Mouse (Mus musculus): ENCODE data around the gene Aff1. TPM values are rescaled to one million over a fixed set of nuclear protein-coding genes. Genes with fewer than 3 reads are reported as not detected.
A peak's percentile ranks its signal among the peaks of the same experiment; 100 is the strongest.

Aff1 gene
- 10 to 100 TPM; 38.4 to 56.7 TPM for total RNA-seq (2021)

GRCm38 (mm10) chr5:103691624-103692530 is at the start of gene Aff1:
Gene Aff1, plus strand, starts transcription at chr5:103692374.
- intact Hi-C loops (cut with DNase I): loop anchor here (2.0 kb wide), 1 partner anchor 61 kb away; no protein-coding TSS in a partner anchor
- peak; percentile 93 to 94 for DNase-seq

GRCm38 (mm10) chr5:103644167-103644566 is 48.0 kb upstream of the Aff1 start:
- intact Hi-C loops (cut with DNase I): no loop called here
- DNase-seq: no peak

GRCm38 (mm10) chr5:103647320-103647719 is 44.9 kb upstream of the Aff1 start:
- DNase-seq: no peak
- intact Hi-C loops (cut with DNase I): no loop called here

- intact Hi-C loops (cut with DNase I): no loop called here
- peak; percentile 37 to 54 for DNase-seq
Observed at GRCm38 (mm10) chr5:103654225-103654624, 37.9 kb upstream of the Aff1 start.

DNA sequence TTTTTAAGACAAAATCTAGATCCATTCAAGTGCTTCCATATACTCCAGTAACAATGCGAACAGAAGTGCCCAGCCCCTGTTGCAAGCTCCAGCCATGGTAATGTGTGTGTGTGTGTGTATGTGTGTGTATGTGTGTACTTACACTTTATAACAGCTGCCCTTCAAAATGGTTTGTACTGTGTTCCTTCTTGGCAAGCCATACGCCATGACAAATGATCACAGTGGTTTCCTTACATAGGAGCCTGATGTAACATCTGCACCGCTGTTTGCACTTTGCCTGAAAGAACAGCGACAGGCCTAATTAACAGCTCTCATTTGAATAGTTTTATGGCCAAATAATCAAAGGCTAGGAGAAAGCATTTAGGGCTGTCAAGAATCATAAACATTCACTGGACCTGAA is 37.4 kb upstream of the Aff1 start:
- no peak for DNase-seq
- intact Hi-C loops (cut with DNase I): no loop called here

- intact Hi-C loops (cut with DNase I): no loop called here
- peak; percentile 74 to 80 for DNase-seq
Observed at GRCm38 (mm10) chr5:103655346-103656118, 36.6 kb upstream of the Aff1 start, which contains the start of gene 1700016H13Rik. Gene 1700016H13Rik, minus strand, starts transcription at chr5:103656010.

DNA sequence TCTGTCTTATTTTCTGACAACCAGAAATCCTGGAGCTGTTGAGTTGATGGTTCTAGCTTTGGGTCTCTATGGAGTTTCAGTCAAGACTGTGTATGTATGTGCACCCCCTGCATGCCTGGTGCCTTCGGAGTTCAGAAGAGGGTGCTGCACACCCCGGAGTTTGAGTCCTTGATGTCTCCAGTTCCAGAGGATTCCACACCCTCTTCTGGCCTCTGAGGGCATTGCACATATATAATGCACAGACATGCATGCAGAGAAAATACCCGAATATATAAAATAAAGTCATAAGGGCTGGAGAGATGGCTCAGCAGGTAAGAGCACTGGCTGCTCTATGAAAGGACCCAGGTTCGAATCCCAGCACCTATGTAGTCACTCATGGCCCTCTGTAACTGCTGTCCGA is 33.3 kb upstream of the Aff1 start:
- intact Hi-C loops (cut with DNase I): loop anchor here (1.0 to 2.0 kb wide), 3 partner anchors 38 to 315 kb away; no protein-coding TSS in a partner anchor
- no peak for DNase-seq

DNA sequence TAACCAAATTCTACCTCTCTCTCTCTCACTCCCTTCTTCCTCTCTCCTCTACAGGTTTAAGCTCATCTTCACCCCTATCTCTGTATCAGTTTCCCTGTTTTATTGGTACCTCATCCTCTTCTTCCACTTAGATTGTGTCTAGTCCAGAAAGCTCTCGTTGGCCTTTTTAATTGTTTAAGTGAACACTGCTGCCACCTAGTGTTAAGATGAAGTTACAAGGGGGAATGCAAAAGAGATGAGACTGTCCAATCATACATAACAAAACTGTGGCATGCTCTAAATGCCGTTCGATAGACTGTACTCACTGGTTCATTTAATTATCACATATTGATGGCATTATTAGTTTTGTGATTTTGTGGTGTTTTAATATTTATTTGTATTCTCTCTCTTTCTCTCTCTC is 32.6 kb upstream of the Aff1 start:
- intact Hi-C loops (cut with DNase I): loop anchor here (1.0 to 2.0 kb wide), 3 partner anchors 39 to 315 kb away; no protein-coding TSS in a partner anchor
- peak; percentile 45 to 74 for DNase-seq

DNA sequence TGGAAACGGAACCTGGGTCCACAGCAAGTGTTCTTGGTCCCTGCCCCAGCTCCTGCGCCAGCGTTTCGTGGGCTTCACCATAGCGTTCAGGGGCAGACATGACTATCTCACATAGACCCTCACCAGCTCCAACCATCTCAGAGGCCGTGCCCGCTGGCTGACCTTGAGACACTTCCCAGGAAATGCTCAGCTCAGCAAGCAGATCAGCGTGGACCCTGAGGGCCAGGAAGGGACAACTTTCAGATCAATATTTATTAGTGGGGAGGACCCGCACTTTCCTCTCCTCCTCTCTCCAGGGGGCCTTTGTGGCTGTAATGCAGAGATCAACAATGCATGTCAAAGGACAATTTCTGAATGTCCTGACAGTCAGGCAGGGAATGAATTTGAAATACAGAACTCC is 27.2 kb upstream of the Aff1 start:
- intact Hi-C loops (cut with DNase I): no loop called here
- DNase-seq: no peak

- DNase-seq: no peak
- intact Hi-C loops (cut with DNase I): no loop called here
Observed at GRCm38 (mm10) chr5:103665876-103666275, 26.3 kb upstream of the Aff1 start.

DNA sequence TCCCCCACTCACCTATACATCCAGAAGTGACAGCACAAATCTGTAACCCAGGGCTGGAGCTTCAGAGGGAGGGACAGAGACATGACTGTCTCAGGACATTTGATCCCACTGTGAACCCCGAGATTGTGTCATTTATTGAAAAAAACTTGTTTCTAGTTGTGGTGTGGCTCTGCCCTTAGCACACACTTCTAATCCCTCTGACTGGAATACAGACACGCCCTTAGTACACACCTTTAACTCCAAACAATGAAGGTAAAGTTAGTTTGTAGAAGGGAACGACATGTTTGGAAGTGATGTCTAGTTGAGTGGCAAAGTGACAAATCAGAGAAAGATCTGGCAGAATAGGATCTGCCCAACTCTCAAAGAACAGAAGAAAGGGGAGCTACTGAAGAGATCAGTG is 20.3 kb upstream of the Aff1 start:
- intact Hi-C loops (cut with DNase I): no loop called here
- DNase-seq: no peak

- no peak for DNase-seq
- intact Hi-C loops (cut with DNase I): no loop called here
Observed at GRCm38 (mm10) chr5:103673611-103674010, 18.6 kb upstream of the Aff1 start.

GRCm38 (mm10) chr5:103674482-103674881 is 17.7 kb upstream of the Aff1 start:
- DNase-seq: no peak
- intact Hi-C loops (cut with DNase I): no loop called here

DNA sequence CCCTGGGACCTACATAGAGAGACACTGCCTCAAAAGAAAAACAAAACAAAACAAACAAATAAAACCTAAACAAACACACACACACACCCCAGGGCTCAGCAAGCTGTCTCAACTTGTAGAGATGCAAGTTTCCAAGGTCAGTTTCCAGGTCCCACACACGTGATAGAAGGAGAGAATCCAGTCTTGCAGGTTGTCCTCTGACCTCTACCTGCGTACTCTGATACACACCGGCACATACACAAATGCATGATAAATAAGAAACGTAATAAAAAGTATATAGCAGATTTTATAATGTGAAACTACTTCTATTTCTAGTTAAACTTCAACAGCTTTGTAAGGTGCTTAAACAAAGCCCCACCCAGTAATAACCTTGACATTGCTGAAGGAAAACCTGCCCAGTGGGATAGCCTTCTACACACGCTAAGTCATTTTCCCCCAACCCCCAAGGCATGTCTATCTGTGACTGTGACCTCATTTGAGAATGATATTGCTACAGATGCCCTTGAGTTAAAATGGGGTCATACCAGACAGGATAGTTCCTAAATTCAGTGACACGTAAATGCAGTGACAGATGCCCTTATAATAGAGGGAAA is 15.8 kb upstream of the Aff1 start:
- intact Hi-C loops (cut with DNase I): no loop called here
- DNase-seq: no peak

DNA sequence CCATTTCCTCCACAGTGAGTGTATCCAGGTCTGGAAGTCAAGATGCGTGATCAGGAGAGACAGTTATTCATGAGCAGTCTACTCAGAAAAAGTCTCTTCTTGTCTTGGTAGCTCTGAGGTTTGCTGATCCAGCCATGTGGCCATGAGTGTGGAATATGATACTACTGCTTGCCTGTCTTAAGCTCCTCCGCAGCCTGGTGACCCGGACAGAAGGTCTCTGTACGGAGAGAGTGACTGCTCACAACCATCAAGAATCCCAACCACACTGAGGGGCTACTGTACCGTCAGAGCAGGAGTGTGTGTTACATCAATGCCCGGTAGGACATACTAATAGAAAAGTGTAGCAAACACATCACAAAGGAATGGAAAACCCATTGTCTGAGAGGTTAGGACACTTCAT is 14.3 kb upstream of the Aff1 start:
- no peak for DNase-seq
- intact Hi-C loops (cut with DNase I): no loop called here

DNA sequence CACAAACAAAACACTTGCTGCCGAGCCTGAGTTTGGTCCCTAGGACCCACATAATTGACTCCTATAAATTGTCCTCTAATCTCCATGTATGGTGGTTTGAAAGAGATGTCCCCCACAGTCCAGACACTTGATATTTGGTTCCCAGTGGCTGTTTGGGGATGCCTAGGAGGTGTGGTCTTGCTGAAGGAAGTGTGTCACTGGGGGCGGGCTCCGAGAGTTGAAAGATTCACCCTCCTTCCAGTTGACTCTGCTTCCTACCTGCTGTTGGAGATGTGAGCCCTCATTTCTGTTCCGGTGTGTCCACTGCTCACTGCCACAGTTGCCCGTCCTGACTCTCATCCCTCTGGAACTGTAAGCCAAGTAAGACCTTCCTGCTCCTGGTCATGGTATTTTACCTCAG is 13.2 kb upstream of the Aff1 start:
- no peak for DNase-seq
- intact Hi-C loops (cut with DNase I): no loop called here

DNA sequence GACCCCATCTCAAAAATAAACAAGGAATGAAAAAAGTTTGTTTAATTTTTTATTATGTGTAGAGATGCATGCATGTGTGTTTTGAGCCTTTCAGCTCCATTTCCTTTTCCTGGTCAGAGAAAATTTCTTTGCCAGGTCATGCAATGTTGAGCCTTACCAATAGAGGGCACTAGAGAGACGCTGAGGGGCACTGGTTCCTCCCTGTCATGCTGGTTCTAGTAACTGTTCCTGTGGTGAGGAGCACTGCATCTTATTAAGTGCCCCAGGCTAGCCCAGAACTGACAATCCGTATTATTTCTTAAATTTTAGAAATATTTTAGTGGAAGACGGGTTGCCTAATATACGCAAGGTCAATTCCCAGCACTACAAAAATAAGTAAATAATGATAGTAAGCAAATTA is 11.8 kb upstream of the Aff1 start:
- intact Hi-C loops (cut with DNase I): loop anchor here (1.0 to 5.0 kb wide), 3 partner anchors 138 to 242 kb away; no protein-coding TSS in a partner anchor
- DNase-seq: peak; percentile 86 to 92

DNA sequence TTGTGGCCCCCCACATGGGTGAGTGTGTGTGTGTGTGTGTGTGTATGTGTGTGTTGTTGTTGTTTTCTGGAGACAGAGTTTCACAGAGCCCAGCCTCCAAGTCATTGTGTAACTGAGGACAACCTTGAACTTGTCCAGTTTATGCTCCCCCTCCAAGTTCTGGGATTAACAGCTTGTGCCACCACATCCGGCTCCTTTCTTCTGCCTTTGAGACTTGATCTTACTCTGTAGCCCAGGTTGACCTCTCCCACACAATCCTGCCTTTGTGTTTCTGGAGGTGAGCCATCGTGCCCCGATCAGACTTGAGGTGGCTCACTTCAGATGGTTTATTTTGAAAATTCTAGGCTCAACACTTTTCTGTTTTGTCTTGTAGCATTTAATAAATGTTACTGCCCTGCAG is 10.3 kb upstream of the Aff1 start:
- no peak for DNase-seq
- intact Hi-C loops (cut with DNase I): loop anchor here (5.0 kb wide), 2 partner anchors 160 to 240 kb away; no protein-coding TSS in a partner anchor

GRCm38 (mm10) chr5:103689645-103690044 is 2.5 kb upstream of the Aff1 start:
- intact Hi-C loops (cut with DNase I): loop anchor here (2.0 kb wide), 1 partner anchor 63 kb away; no protein-coding TSS in a partner anchor
- DNase-seq: peak; percentile 14 to 21

GRCm38 (mm10) chr5:103690190-103690589 is 2.0 kb upstream of the Aff1 start:
- intact Hi-C loops (cut with DNase I): loop anchor here (2.0 kb wide), 1 partner anchor 63 kb away; no protein-coding TSS in a partner anchor
- no peak for DNase-seq

DNA sequence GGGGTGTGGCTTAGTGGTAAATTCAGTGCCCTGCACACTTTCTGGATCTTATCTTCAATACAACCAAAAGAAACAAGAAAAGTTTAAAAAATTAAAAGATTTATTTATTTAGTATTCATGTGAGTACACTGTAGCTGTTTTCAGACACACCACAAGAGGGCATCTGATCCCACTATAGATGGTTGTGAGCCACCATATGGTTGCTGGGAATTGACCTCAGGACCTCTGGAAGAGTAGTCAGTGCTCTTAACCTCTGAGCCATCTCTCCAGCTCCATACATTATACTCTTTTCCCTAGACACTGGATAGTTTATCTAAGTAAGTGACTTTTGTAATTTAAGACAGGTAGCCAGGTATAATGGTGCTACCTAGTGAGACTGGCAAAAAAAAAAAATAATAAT is 1.0 kb upstream of the Aff1 start:
- intact Hi-C loops (cut with DNase I): loop anchor here (2.0 kb wide), 1 partner anchor 62 kb away; no protein-coding TSS in a partner anchor
- DNase-seq: no peak

Data from heart, postnatal 10 days (tissue).